Mouse (Mus musculus) liver, embryonic 14.5 days (tissue): ENCODE measurements at regions not wholly inside any gene's neighbourhood (a gene's known extent, or its start where the extent isn't known, plus 50 kb on each side); places are given as distances from the start of the nearest gene placed in this dataset.

Experiments used
- ATAC-seq: fragments of 200-750 bp; cut with Nextera tagmentation; 2 replicates; pipeline ENCODE4 v1.8.0; 2017; ENCODE audit warnings: moderate number of reproducible peaks, mild to moderate bottlenecking, moderate library complexity; ENCODE audit not compliant: insufficient read depth
- DNase-seq, 3 experiments: peaks; one replicate each; pipeline ENCODE4 v3.0.0-alpha.2; 2012 to 2013; ENCODE audit warnings: low read depth in 3 of 3, low spot score in 3 of 3
- H3K27ac ChIP-seq: fragments of 300-500 bp; sonication (generic); 2 replicates; pipeline ENCODE4 v1.5.1; 2014; ENCODE audit warnings: moderate library complexity, mild to moderate bottlenecking, control low read depth, inconsistent platforms
- H3K27me3 ChIP-seq: fragments of 300-500 bp; sonication (generic); 2 replicates; pipeline ENCODE4 v1.6.1; 2014; ENCODE audit warnings: mild to moderate bottlenecking, low read length, moderate library complexity; ENCODE audit not compliant: control insufficient read depth, insufficient read depth
- H3K36me3 ChIP-seq: fragments of 300-500 bp; sonication (generic); replicated peaks from 2 replicates; pipeline ENCODE4 v1.6.1; 2014; ENCODE audit warnings: low read depth; ENCODE audit not compliant: control insufficient read depth, insufficient read depth
- H3K4me1 ChIP-seq, 2 experiments: fragments of 200-500 bp in 1 of 2; fragments of 300-500 bp in 1 of 2; sonication (generic) in 1 of 2; replicated peaks; 2 replicates each; pipeline ENCODE4 v1.6.1; 2012 to 2014; ENCODE audit warnings: antibody characterized with exemption in 1 of 2, inconsistent platforms in 1 of 2, low read length in 1 of 2; ENCODE audit not compliant: control insufficient read depth in 2 of 2, insufficient read depth in 2 of 2
- H3K4me2 ChIP-seq: fragments of 300-500 bp; sonication (generic); 2 replicates; pipeline ENCODE4 v1.6.1; 2014; ENCODE audit warnings: low read depth, mild to moderate bottlenecking, control low read depth, moderate library complexity
- H3K4me3 ChIP-seq, 2 experiments: fragments of 200-500 bp in 1 of 2; fragments of 300-500 bp in 1 of 2; sonication (generic) in 1 of 2; 2 replicates each; pipeline ENCODE4 v1.5.1; 2012 to 2014; ENCODE audit warnings: low read depth in 2 of 2, low read length in 2 of 2, mild to moderate bottlenecking in 2 of 2, control low read depth in 1 of 2, inconsistent platforms in 1 of 2, moderate library complexity in 1 of 2; ENCODE audit not compliant: insufficient read depth in 1 of 2
- H3K9ac ChIP-seq: fragments of 300-500 bp; sonication (generic); replicated peaks from 2 replicates; pipeline ENCODE4 v1.6.1; 2014; ENCODE audit warnings: mild to moderate bottlenecking, control low read depth, moderate library complexity
- H3K9me3 ChIP-seq: fragments of 300-500 bp; sonication (generic); 2 replicates; pipeline ENCODE4 v1.6.1; 2016; ENCODE audit warnings: low read length, mixed read lengths; ENCODE audit not compliant: control insufficient read depth
- CTCF ChIP-seq: IDR thresholded peaks from 2 replicates; pipeline ENCODE4 v1.5.1; 2016; ENCODE audit warnings: antibody characterized with exemption, low read depth, control low read depth
- EP300 ChIP-seq: IDR thresholded peaks from 2 replicates; pipeline ENCODE4 v1.6.1; 2016; ENCODE audit warnings: antibody characterized with exemption, low read depth
- WGBS: fragments of 180-500 bp; shearing (Covaris S2); extraction: QIAGEN DNeasy Blood & Tissue Kit; methylation state at CpG from one replicate; pipeline ENCODE4 v1.1.7; 2014; ENCODE audit not compliant: insufficient replicate concordance; 5-methylcytosine and 5-hydroxymethylcytosine counted together

DNA sequence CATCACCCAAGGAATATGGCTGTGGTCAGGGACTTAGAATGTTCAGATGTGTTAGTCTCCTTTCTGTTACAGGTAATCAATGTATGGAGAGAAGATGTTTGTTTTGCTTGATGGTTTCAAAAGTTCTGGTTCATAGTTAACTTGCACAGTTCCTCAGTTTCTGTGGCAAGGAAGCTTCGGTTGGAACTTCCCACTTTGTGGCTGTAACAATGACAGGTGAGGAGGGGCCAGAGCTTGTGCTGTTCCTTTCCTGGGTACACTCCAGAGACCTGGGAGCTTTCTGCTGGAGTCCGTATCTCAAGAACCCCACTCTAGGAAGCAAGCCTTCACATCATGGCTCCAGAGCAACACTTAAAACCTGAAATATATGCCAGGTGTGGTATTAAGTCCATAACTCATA is 181.2 kb downstream of the Satb1 start:
- ATAC-seq, result no peak
- DNase-seq, result no peak

DNA sequence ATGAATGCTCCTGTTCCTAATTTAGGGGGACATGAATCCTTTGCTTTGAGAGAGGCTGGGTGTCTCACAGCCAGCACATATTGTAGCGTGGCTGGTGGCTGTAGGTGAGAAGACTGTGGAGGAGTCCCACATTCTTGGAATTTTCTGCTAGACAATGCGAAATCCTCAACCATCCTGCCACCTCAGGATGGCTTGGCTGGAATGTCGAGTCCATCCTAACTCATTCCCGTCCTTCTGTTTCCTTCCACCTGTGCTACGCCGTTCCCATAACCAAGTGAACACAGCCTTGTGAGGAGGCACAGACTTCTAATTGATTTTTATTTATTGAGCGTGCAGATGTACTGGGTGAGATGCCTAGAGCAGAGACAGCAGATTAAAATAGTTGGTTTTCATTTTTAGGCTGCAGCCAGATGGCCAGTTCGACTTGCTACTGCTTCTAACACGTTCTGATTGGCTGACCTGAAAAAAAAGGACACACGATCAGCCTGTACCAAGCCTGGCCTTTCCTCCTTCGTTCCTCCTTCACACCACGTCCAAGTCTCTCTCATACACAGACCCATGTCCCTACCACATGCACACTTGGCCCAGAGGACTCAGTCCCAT is 183.8 kb downstream of the Satb1 start:
- Histone ChIP-seq H3K4me2 (no peak overlapping the region), H3K36me3 (no peaks in the 10 kb centered on the region), H3K9ac (no peak overlapping the region), H3K27ac (no peak overlapping the region), H3K9me3 (no peaks in the 10 kb centered on the region), H3K4me3 (no peak overlapping the region), H3K27me3 (no peaks in the 10 kb centered on the region), H3K4me1 (no peaks in the 10 kb centered on the region)
- WGBS, result 64% methylated on average over 12 of the region's 12 CpGs
- DNase-seq (no peak), ATAC-seq (no peak)
- no peak for TF ChIP-seq EP300
- TF ChIP-seq CTCF, result no peak

More for the DNA sequence above, 181.2 kb downstream of the Satb1 start:
- TF ChIP-seq EP300 (no peak), CTCF (no peak)
- Histone ChIP-seq H3K4me3 (no peak overlapping the region), H3K27ac (no peak overlapping the region), H3K4me1 (no peaks in the 10 kb centered on the region), H3K9ac (no peak overlapping the region), H3K27me3 (no peaks in the 10 kb centered on the region), H3K9me3 (no peaks in the 10 kb centered on the region), H3K36me3 (no peaks in the 10 kb centered on the region), H3K4me2 (no peak overlapping the region)
- 18% methylated on average over 2 of the region's 2 CpGs for WGBS

DNA sequence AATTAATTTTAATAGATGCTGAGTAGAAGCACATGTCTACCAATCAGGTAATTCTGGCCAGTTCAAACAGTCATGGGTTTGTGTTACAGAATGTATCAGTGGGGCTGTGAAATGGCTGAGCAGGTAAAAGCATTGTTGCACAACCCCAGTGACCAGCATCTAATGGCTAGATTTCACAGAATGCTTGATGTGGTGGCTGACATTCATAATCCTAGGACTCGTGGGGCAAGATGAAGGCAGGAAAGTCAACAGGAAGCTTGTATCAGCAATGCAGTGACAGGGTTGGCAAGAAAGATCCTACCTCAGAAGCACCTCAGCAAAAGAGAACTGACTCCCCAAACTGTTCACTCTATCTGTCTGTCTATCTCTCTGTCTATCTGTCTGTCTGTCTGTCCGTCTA is 186.7 kb downstream of the Satb1 start:
- H3K9ac ChIP-seq, result no peak overlapping the region
- H3K27me3 ChIP-seq, result no peaks in the 10 kb centered on the region
- DNase-seq (no peak), ATAC-seq (no peak)
- TF ChIP-seq EP300 (no peak), CTCF (no peak)
- no peaks in the 10 kb centered on the region for H3K36me3 ChIP-seq
- no peak overlapping the region for H3K27ac ChIP-seq
- no peak overlapping the region for H3K4me2 ChIP-seq
- no peaks in the 10 kb centered on the region for H3K9me3 ChIP-seq
- WGBS, result 32% methylated on average over 2 of the region's 2 CpGs
- H3K4me3 ChIP-seq, result no peak overlapping the region
- H3K4me1 ChIP-seq, result no peaks in the 10 kb centered on the region

DNA sequence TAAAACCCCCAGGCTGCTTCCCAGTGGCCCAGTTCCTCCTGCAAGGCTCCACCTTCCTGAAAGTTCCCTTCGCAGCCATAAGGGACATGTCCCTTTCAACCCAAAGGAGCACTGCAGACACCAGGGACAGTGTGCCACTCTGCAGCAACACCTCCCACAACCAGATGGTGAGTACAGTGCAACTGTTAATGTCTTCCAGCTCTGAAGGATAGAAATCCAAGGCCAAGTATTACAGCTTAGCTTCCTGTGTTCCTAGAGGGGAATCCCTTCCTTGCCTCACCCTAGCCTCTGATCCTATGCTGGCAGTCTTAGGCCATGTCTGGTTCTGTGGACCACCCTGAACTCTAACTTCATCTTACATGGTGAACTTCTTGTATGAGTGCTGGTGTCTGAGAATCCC is 187.2 kb downstream of the Satb1 start:
- WGBS, result 54% methylated on average over 1 of the region's 1 CpGs
- H3K4me1 ChIP-seq, result no peaks in the 10 kb centered on the region
- DNase-seq (no peak), ATAC-seq (no peak)
- no peak for TF ChIP-seq CTCF
- no peak for TF ChIP-seq EP300
- H3K9ac ChIP-seq, result no peak overlapping the region
- no peaks in the 10 kb centered on the region for H3K36me3 ChIP-seq
- no peaks in the 10 kb centered on the region for H3K27me3 ChIP-seq
- H3K4me2 ChIP-seq, result no peak overlapping the region
- H3K9me3 ChIP-seq, result no peaks in the 10 kb centered on the region
- H3K4me3 ChIP-seq, result no peak overlapping the region
- no peak overlapping the region for H3K27ac ChIP-seq

DNA sequence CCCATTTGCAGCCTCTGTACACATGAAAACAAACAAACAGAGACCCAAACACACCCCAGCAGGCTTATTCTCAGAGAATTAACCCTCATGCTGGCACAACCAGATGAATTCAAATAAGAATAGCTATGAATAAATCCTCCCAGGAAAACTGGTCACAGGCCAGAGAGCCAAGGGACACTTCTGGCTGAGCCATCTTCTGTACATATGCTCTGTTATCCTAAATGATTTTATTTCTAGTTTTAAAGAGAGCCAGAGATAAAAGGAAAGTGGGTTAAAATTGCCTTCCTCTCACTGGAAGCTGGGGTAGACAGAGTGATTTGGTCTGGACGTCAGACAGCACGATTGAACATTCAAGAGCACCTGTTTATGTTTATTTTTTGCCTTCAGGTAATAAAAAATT is 190.4 kb downstream of the Satb1 start:
- H3K4me1 ChIP-seq, result no peaks in the 10 kb centered on the region
- WGBS, result 40% methylated on average over 2 of the region's 2 CpGs
- no peak overlapping the region for H3K4me2 ChIP-seq
- H3K9me3 ChIP-seq, result no peaks in the 10 kb centered on the region
- no peak overlapping the region for H3K9ac ChIP-seq
- H3K36me3 ChIP-seq, result no peaks in the 10 kb centered on the region
- TF ChIP-seq CTCF (no peak), EP300 (no peak)
- H3K4me3 ChIP-seq, result no peak overlapping the region
- no peaks in the 10 kb centered on the region for H3K27me3 ChIP-seq
- no peak for ATAC-seq
- no peak for DNase-seq
- H3K27ac ChIP-seq, result no peak overlapping the region
